Mouse (Mus musculus) embryonic facial prominence, embryonic 12.5 days (tissue): ENCODE results near the gene Olfr883. TPM values are rescaled to one million over a fixed set of nuclear protein-coding genes. Genes with fewer than 3 reads are reported as not detected.

Experiments used
- ATAC-seq: fragments of 200-750 bp; cut with Nextera tagmentation; 2 replicates; pipeline ENCODE4 v1.8.0; 2017; ENCODE audit not compliant: insufficient number of reproducible peaks, insufficient read depth, low FRiP score, low TSS enrichment
- H3K27ac ChIP-seq: fragments of 300-500 bp; sonication (generic); 2 replicates; pipeline ENCODE4 v1.5.1; 2016; ENCODE audit warnings: mild to moderate bottlenecking
- H3K27me3 ChIP-seq: fragments of 300-500 bp; sonication (generic); 2 replicates; pipeline ENCODE4 v1.6.1; 2016; ENCODE audit warnings: mild to moderate bottlenecking, moderate library complexity
- H3K36me3 ChIP-seq: fragments of 300-500 bp; sonication (generic); 2 replicates; pipeline ENCODE4 v1.6.1; 2016; ENCODE audit warnings: mild to moderate bottlenecking
- H3K4me1 ChIP-seq: fragments of 300-500 bp; sonication (generic); 2 replicates; pipeline ENCODE4 v1.6.1; 2016
- H3K4me2 ChIP-seq: fragments of 300-500 bp; sonication (generic); replicated peaks from 2 replicates; pipeline ENCODE4 v1.6.1; 2016; ENCODE audit warnings: mild to moderate bottlenecking, moderate library complexity
- H3K4me3 ChIP-seq: fragments of 300-500 bp; sonication (generic); 2 replicates; pipeline ENCODE4 v1.5.1; 2016; ENCODE audit warnings: mild to moderate bottlenecking
- H3K9ac ChIP-seq: fragments of 300-500 bp; sonication (generic); 2 replicates; pipeline ENCODE4 v1.6.1; 2016; ENCODE audit warnings: mild to moderate bottlenecking, moderate library complexity
- H3K9me3 ChIP-seq: fragments of 300-500 bp; sonication (generic); 2 replicates; pipeline ENCODE4 v1.6.1; 2016; ENCODE audit warnings: mild to moderate bottlenecking, moderate library complexity
- WGBS: fragments of 180-500 bp; shearing (Covaris S2); methylation state at CpG from one replicate; pipeline ENCODE4 v1.1.7; 2016; 5-methylcytosine and 5-hydroxymethylcytosine counted together
- polyA plus RNA-seq: library from polyadenylated mRNA; unstranded; fragments of >200 nt; fragmentation: Nextera tagmentation; extraction: Ambion mirVana; gene quantifications from 2 replicates; pipeline ENCODE4 v1.2.1, GENCODE M21; 2016

Olfr883 gene
- not detected in 2 replicates for polyA plus RNA-seq

GRCm38 (mm10) chr9:38025508-38025907, at the start of gene Olfr883:
Gene Olfr883 (plus strand): TSS chr9:38025808.
- H3K4me2 ChIP-seq = no peak within 1 kb of the TSS
- H3K9ac ChIP-seq = no peak within 1 kb of the TSS
- no peak within 1 kb of the TSS for H3K27ac ChIP-seq
- H3K27me3 ChIP-seq = no peaks in the 10 kb centered on the region
- ATAC-seq = no peak
- H3K36me3 ChIP-seq = no peaks in the 10 kb centered on the region
- H3K4me1 ChIP-seq = no peaks in the 10 kb centered on the region
- no peaks in the 10 kb centered on the region for H3K9me3 ChIP-seq
- WGBS = 78% methylated on average over 1 of the region's 1 CpGs
- no peak within 1 kb of the TSS for H3K4me3 ChIP-seq

- Histone ChIP-seq H3K9me3 (no peaks in the 10 kb centered on the region), H3K4me1 (no peaks in the 10 kb centered on the region), H3K4me2 (no peak within 1 kb of the TSS), H3K27me3 (no peaks in the 10 kb centered on the region), H3K36me3 (no peaks in the 10 kb centered on the region), H3K4me3 (no peak within 1 kb of the TSS), H3K27ac (no peak within 1 kb of the TSS), H3K9ac (no peak within 1 kb of the TSS)
- ATAC-seq = no peak
These were observed 34.1 kb upstream of the Olfr883 start, which contains the start of gene Olfr881 for GRCm38 (mm10) chr9:37991525-37991924. Gene Olfr881 (plus strand): TSS chr9:37991825.

GRCm38 (mm10) chr9:37998581-37999204, 26.9 kb upstream of the Olfr883 start:
- Histone ChIP-seq H3K9ac (no peak overlapping the region), H3K27me3 (no peaks in the 10 kb centered on the region), H3K4me1 (no peaks in the 10 kb centered on the region), H3K27ac (no peak overlapping the region), H3K36me3 (no peaks in the 10 kb centered on the region), H3K4me2 (no peak overlapping the region), H3K9me3 (no peaks in the 10 kb centered on the region), H3K4me3 (no peak overlapping the region)
- WGBS = 47% methylated on average over 2 of the region's 2 CpGs
- no peak for ATAC-seq

GRCm38 (mm10) chr9:38000021-38000420, 25.6 kb upstream of the Olfr883 start:
- H3K27ac ChIP-seq = no peak overlapping the region
- WGBS = 54% methylated on average over 1 of the region's 1 CpGs
- H3K4me1 ChIP-seq = no peaks in the 10 kb centered on the region
- no peaks in the 10 kb centered on the region for H3K27me3 ChIP-seq
- H3K4me2 ChIP-seq = no peak overlapping the region
- no peak overlapping the region for H3K9ac ChIP-seq
- no peaks in the 10 kb centered on the region for H3K9me3 ChIP-seq
- ATAC-seq = no peak
- H3K4me3 ChIP-seq = no peak overlapping the region
- H3K36me3 ChIP-seq = no peaks in the 10 kb centered on the region

GRCm38 (mm10) chr9:38046255-38046654, 20.6 kb downstream of the Olfr883 start, which contains the start of gene Olfr884:
Gene Olfr884 (plus strand): TSS chr9:38046555.
- no peak within 1 kb of the TSS for H3K9ac ChIP-seq
- H3K4me1 ChIP-seq = no peaks in the 10 kb centered on the region
- H3K4me2 ChIP-seq = no peak within 1 kb of the TSS
- H3K27me3 ChIP-seq = no peaks in the 10 kb centered on the region
- no peaks in the 10 kb centered on the region for H3K36me3 ChIP-seq
- no peak for ATAC-seq
- WGBS = 77% methylated on average over 1 of the region's 1 CpGs
- no peak within 1 kb of the TSS for H3K27ac ChIP-seq
- no peak within 1 kb of the TSS for H3K4me3 ChIP-seq
- no peaks in the 10 kb centered on the region for H3K9me3 ChIP-seq

- H3K27ac ChIP-seq = no peak within 1 kb of the TSS
- no peak within 1 kb of the TSS for H3K9ac ChIP-seq
- H3K4me1 ChIP-seq = no peaks in the 10 kb centered on the region
- no peaks in the 10 kb centered on the region for H3K9me3 ChIP-seq
- no peak for ATAC-seq
- no peaks in the 10 kb centered on the region for H3K36me3 ChIP-seq
- no peaks in the 10 kb centered on the region for H3K27me3 ChIP-seq
- H3K4me3 ChIP-seq = no peak within 1 kb of the TSS
- 86% methylated on average over 3 of the region's 3 CpGs for WGBS
- H3K4me2 ChIP-seq = no peak within 1 kb of the TSS
These were observed 35.4 kb downstream of the Olfr883 start, which contains the start of gene Olfr885 for GRCm38 (mm10) chr9:38061022-38061421. Gene Olfr885 (plus strand): TSS chr9:38061322.

Other genes starting within 250 kb of the Olfr883 start
- not detected in 2 replicates for gene Olfr876, start 222.8 kb upstream of the Olfr883 start, polyA plus RNA-seq
- gene Olfr877, start 171.5 kb upstream of the Olfr883 start, polyA plus RNA-seq = not detected in 2 replicates
- gene Olfr145, start 129.1 kb upstream of the Olfr883 start, polyA plus RNA-seq = not detected in 2 replicates
- gene Olfr878, start 108.0 kb upstream of the Olfr883 start, polyA plus RNA-seq = not detected in 2 replicates
- gene Olfr881, start 34.0 kb upstream of the Olfr883 start, polyA plus RNA-seq = not detected in 2 replicates
- not detected in 2 replicates for gene Olfr884, start 20.7 kb downstream of the Olfr883 start, polyA plus RNA-seq
- not detected in 2 replicates for gene Olfr885, start 35.5 kb downstream of the Olfr883 start, polyA plus RNA-seq
- gene Olfr887, start 58.3 kb downstream of the Olfr883 start, polyA plus RNA-seq = not detected in 2 replicates
- gene Olfr888, start 82.3 kb downstream of the Olfr883 start, polyA plus RNA-seq = not detected in 2 replicates
- 0.10 TPM in 2 replicates for gene Olfr889, start 89.4 kb downstream of the Olfr883 start, polyA plus RNA-seq
- not detected in 2 replicates for gene Olfr890, start 116.7 kb downstream of the Olfr883 start, polyA plus RNA-seq
- gene Olfr891, start 155.0 kb downstream of the Olfr883 start, polyA plus RNA-seq = not detected in 2 replicates
- gene Olfr893, start 182.6 kb downstream of the Olfr883 start, polyA plus RNA-seq = not detected in 2 replicates
- not detected in 2 replicates for gene Olfr894, start 192.2 kb downstream of the Olfr883 start, polyA plus RNA-seq
- gene Olfr143, start 227.0 kb downstream of the Olfr883 start, polyA plus RNA-seq = not detected in 2 replicates
- gene Olfr895, start 242.0 kb downstream of the Olfr883 start, polyA plus RNA-seq = not detected in 2 replicates